Mouse (Mus musculus) kidney, adult 18-20 months (tissue): ENCODE data around the gene Slc35e1.
A peak's percentile ranks its signal among the peaks of the same experiment; 100 is the strongest.

Source experiments
- DNase-seq: peaks from one replicate; pipeline ENCODE4 v3.0.0; 2021

The Slc35e1 gene

DNA sequence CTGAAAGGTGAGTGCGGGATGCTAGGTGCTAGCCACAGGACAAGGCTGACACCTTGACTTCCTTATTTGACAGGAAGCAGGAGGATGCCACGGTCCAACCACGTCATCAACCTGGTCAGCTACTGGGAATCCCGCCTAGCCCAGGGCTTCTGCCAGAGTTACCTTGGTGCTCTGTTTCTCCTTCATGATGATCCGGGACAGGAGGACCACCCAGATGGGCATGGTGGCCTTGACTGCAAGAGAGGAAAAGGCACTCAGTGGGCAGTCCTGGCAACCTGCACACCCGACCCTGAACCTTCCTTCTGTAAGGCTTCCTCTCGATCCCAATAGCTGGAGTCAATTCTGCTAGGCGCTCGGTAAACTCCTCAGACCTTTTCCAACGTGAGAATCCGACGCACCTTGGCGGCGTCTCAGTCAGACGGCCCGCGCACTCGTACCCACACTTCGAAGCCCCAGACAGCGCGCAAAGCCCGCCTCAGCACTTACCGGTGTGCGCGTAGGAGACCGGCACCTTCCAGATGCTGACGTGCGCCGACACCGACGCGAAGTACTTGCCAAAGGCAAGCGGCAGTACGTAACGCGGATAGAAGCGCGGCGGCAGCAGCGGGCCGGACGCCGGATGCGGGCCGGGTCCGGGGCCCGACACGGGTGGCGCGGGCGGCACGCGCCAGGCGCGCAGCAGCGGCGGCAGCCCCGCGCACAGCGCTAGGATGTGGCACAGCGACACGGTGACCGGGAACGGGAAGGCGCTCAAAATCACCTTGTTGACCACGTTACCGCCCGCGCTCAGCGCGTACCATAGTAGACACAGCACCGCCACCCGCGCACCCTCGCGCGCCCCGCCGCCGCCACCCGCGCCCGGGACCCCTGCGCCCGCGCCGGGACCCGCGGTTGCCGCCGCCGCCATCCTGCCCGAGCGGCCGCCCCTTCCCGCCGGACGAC is at the start of gene Slc35e1:
Slc35e1 (minus strand) TSS at position 935 of the 942 bp plus-strand sequence.
- DNase-seq: peak; percentile 35

DNA sequence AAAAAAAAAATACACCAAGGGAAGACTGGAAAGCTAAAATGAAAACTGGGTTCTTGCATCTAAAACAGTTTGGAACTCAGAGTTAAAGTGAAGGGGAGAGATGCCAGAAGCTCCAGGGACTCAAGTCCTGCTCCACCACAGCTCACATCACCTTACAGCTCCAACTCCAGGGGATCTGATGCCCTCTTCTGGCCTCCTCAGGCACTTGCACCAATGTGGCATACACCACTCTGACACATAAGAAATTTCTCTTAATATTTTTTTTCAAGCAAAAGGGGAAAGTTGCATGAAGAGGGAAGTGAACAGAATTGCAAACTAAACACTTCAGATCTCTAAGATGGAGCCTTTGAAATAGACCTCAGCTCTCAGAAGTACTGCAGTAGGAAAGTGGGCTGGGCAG is 46.8 kb upstream of the Slc35e1 start:
- no peak for DNase-seq

DNA sequence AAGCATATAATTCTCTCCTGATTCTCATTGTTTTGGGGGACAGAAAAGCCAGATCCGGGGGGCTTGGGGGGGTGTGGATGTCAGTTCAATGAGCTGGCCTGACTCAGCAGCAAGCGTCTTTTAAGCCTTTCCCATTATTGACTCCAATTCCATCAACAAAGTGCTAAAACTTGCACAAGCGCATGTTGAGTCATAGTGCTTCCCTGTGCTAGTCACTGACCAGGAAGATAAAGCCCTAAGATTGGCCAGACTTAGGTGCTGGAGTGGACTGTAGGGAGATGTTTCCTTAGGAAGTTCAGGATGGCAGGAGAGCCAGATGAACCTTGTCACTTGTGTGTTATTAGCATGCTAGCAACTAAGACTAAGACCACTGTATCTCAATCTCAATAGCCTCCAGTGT is 42.5 kb upstream of the Slc35e1 start:
- DNase-seq: no peak

DNA sequence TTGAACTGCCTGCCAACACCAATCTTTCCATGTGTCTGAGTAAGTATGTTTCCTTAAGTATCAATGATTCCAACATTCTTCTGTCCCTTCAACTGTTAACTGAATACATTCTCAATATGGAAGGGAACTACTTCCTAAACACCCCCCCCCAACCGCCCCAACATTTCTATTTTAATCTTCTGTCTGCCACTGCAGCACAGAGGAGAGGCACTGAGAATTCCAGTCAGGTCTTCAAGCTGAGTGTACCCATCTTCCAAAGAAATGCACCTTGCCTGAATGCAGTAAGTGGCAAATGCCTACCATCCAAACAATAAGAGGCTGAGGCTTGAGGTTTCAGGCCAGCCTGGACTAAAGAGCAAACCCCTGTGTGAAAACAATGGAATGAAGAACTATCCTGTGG is 39.7 kb upstream of the Slc35e1 start:
- no peak for DNase-seq

DNA sequence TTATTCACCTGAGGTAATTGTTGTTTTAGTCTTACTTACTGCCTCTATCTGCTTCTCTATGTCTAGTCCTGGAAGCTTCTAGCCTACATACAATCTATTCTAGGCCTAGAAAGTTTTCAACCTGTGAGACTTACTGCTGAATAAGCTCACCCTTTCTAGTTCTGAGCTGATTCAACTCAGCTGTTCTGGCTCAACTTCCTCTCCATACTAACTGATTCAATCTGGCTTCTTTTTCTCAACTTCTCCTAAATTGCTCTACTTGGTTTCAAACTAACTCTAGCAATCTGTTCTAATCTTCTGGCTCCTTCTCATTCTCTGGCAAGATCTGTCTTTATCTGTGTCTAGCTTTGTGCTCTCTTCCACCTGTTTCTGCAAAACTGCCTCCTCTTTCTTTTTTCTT is 29.5 kb upstream of the Slc35e1 start:
- DNase-seq: no peak

DNA sequence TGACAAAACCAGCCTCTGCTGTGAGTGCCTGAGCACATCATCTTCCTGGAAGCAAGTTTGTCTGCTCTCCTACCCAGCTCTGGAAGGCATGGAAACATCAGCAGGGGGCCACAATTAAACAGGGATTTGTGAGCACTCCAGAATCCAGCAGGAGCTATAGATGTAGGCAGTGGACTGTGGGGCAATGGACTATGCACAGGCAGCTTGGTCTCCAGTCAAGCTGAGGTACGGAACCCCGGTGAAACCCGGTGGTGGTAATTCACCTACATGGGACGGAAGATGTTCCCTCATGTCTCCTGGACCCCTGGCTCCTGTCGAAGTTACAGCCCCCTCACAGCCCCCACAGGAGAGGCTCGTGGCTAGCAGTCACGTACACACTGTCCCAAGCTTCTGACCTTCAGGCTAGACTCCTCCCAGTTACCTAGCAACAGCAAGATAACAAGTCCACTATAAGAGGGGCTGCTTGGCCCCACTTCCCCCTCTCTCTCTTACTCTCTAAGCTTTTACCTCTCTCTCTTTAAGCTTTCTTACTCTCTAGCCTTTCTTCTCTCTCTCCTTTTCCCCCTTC is 25.1 kb upstream of the Slc35e1 start:
- DNase-seq: no peak

DNA sequence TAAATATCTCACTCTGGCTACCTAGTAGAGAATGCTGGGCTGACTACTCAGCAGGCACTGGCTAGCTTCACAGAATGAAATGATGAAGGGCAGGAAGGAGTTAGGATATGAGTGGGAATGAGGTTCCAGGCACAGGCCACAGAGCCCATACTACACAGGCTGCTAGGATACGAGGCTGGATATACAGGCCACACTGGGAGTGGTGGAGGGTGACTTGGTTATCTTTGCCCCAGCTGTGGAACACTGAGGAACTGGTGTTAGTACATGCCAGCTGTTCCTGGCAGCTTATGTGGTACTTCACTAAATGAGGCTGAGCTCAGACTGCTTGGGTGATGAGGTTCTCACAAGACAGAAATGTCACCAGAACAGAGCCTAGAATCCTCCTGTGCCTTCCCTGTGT is 20.7 kb upstream of the Slc35e1 start:
- DNase-seq: no peak

DNA sequence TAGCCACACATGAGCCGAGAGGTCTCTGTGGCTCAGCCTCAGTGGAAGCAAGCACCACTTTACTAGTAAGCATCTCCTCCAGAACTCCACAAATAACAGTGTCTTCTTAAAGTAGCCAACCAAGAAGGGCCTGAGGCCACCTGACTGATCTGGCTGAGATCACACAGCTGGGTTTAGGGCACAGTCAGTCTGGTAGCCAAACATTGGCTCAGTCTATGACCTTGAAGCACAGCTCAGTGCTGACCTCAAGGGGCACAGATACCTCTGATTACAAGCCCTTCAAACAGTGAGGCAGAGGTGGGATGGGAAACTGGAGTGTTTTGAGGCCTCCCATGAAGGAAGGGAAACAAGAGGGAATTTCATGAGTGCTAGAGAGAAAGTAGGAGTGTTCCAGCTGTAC is 20.2 kb upstream of the Slc35e1 start:
- DNase-seq: no peak

DNA sequence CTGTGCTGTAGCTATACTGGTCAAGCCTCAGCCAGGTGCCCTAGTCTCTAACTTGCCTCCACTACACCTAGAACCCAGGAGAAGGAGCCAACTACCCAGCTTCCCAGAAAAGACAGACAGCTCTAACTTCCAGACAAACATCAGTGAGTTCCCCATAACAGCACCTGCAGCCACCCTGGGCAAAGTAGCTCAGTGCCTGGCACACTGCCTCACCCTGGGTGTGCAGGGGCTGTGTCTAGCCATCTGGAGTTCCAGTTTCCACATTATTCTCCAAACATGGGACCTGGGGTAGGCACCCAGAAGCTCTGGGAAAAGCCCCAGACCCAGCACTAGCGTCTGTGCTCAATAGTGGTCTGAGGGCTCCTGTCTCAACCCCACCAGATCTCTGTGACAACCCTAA is 15.1 kb upstream of the Slc35e1 start:
- no peak for DNase-seq

DNA sequence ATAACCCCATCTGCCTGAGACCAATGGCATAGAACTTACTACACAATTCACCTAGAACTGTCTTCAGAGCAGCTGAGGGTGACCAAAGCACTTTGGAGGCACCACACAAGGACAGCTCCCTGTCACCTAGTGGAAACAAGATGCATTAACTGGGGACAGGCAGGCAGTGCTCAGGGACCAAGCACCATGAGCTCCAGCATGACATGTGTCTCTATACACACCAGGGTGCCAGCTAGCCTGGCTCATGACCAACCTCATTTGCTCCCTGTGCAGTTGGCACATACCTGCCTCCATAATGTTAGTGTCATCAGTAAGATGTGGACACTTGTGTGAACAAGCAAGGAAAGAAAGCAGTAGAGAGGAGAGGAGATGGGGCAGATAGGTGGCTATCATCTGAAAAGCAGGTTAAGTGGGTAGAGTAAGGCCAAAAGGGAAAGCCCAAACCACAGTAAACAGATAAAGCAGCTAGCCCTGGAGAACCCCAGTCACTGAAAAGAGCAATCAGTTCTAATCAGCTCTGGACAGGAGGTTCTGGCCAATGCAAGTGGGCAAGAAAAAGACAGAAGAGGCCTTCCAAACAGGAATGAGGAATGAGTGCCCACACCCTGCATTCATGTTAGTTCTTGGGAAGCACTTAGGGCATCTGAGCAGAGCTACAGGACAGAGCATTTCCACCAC is 12.4 kb upstream of the Slc35e1 start:
- no peak for DNase-seq

DNA sequence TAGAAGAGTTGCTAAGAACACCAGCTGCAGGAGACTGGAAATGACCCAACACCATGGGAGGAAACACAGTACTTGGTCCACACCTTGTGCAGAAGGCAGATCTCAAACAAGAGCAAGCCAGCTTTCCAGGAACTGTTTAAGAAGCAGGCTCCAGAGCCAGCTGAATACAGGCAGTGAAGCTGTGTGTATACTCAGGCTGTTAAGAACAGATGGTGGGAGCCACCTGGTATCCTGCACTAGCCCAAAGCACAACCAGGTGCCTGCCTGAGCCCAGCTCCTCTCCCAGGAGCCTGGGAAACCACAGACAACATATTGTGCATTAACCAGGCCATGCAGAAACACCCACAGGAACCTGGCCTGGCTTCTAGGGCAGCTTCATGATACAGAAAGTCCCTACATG is 11.7 kb upstream of the Slc35e1 start:
- DNase-seq: no peak

DNA sequence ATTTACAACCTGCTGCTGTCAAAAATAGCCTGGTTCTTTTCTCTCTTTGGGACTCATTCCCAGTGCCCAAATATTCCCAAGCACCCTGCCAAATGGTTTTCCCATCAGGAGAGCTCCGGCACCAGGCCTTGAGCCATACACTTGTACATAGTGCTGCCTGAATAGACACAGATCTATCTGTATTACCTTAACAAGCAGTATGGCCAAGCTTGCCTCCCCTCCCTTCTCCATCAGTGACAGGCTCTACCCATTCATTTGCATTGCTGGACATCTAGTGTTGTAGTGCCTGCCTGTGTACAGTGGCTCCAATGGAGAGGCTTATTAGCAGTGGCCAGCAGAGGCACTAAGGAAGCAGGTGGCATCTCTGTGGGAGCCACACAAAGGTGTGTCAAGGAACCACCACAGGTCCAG is 8.1 kb upstream of the Slc35e1 start:
- no peak for DNase-seq

DNA sequence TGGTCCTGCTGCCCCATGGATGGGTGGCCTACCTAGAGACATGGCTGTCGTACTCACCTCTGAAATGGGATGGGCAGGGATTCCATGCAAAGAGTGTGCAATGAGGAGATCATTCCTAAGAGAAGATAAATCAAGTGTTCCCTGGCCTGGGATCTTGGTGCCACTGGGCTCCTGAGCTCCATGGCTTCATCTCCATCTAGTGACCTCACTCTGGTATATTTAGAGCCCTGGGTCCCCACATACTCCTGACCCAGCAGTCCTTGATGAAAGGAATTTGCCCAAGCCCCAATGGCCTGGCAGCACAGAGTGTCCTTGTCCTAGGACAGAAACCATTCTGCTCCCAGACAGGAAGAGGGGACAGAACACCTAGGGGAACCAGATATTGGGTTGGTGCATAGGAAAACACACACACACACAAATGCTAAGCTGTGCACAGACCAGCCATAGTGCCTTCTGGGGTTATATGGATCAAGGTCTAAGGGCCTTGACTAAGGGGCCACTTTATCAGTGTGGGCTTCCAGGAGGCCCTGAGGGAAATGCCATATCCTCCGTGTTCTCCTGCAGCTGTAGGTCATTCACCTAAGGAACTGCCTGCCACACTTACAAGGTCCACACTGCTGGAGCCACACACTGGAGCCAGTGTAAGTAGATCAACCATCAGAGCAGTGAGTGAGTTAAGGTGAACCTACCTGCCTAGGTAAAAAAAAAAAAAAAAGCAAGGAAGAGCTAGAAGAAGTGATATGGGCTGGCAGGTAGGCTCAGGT is 7.3 kb upstream of the Slc35e1 start:
- DNase-seq: no peak

DNA sequence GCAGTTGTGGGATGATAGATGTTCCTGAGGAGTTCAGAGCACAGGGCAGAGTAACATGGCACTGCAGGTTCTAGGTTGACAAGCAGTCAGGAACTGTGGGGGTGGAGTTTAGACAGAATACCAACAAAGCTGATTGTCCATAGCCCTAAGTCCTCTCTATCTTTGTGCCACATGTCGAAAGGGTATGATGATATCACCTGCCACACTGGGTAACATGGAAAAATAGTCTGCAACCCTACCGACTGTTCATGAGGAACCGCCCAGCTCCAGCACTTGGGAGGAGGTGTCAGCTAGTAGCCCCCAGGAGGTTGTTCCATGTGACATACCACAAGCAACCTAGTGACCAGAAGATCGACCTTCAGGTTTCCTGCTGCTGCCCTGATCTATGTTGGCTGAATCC is 6.1 kb upstream of the Slc35e1 start:
- DNase-seq: no peak

DNA sequence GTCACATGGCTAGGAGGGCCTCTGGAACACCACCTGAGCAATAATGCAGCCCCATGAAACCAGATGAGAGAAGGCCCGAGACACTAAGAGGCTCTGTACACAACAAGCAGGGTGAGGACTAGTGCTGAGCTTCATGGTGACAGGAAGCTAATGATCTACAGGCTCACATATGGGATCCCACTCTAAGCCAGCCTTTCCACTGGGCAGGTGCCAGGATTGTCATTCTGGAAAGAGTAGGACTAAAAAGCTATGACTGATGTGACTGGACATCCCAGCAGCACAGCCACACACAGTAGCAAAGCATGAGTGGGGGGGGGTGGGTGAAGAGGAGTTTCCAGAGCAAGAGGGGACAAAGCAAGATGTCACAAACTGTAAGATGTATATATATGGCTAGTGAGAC is 5.5 kb upstream of the Slc35e1 start:
- DNase-seq: no peak

DNA sequence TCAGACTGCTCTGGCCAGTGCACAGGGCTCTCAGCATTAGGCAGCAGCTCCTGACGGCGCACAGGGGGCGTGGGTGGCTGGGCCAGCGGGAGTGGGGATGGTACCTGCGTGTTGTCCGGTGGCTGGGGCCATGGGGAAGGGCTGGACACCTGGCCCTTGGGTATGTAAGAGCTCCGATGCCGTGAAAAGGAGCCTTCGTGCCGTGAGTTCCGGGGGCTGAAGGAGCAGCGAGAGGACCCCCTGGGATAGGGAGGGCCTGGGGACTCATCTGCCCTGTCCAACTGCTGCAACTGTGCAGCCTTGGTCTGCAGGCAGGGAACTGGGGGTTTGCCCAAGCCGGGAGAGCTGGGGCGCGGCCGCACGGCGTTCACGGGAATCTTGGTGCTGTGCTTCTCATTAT is 3.8 kb upstream of the Slc35e1 start:
- DNase-seq: no peak

DNA sequence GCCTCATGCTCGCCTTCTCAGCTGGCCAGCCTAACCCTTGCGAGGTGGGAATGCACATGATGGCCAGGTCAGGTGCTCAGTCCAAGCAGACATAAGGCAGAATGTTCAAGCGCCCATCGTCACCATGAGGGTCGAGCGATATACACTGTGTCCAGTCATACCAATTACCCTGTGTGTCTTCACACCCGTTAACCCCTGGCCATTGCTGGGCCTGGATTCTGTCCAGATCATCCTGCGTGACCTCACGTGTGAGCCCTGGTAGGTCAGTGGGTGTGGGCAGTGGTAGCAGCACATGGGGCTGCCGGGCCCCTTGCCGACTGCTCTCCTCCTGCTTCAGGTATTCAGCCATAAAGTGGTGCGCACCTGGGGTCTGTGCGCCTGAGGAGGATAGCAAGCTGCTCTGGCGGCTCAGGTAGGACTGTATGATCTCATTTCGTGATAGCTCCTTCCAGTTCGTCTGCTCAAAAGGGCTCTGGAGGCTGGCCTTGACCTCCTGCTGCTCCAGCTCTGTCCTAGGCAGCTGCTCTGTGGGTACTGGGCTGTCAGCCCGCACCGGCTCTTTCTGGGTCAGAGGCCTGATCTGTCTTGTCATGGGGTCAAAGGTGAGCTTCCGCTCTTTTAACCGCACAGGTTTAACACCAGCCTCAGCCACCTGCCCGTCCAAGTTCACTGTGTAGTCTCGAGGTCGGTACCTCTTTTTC is 3.1 kb upstream of the Slc35e1 start:
- DNase-seq: peak; percentile 19

DNA sequence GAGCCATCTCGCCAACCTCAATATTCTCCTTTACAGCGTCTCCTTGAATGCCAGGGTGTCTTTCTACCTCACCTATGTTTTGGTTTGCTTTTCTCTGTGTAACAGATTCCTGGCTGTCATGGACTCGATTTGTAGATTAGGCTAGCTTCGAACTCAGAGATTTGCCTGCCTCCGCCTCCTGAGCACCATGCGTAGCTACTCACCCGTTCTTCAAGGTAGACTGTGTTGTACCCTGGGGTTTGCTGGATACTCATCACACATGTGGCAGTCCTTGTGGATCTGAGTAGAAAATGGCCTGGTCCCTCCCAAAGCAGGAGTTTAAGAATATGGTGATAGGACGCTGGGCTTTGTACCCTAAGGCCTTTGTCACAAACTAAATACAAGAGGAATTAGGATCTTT is 967 bp upstream of the Slc35e1 start:
- no peak for DNase-seq

DNA sequence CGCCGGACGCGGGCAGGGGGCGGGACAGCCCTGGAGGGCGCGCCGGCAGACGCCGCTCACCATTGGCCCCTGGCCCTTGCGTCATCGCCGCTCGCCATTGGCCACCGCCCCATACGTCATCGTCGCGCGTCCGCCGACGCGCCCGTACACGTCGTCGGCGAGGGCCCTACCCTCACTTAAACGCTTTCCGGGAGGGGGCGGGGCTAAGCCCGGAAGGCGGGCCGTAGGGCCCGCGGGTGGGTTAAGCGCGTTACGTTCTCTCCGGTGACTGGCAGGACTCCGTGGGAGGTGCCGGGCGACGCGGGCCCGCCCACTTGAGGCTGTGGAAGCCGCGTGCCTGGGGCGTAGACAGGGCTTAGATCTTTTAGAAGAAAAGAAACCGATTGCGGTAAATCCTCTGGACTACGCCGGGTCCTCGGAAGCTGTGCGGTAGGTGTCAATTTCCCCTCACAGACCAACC is 238 bp upstream of the Slc35e1 start:
- peak; percentile 99 for DNase-seq

DNA sequence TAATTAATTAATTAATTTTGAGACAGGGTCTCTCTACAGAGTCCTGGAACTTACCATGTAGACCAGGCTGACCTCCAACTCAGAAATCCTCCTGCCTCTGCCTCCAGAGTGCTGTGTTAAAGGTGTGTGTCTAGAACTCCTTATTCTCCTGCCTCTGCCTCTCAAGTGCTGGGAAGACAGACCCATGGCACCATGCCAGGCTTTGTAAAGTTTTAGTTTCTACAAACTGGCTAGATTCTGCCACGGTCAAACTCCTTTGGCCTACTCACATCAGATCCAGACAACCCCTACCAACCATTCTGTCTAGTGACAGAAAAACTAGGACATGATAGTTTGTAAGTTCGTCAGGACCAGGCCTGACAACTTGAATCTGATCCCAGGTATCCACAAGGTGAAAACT is 1.4 kb downstream of the Slc35e1 start:
- no peak for DNase-seq

DNA sequence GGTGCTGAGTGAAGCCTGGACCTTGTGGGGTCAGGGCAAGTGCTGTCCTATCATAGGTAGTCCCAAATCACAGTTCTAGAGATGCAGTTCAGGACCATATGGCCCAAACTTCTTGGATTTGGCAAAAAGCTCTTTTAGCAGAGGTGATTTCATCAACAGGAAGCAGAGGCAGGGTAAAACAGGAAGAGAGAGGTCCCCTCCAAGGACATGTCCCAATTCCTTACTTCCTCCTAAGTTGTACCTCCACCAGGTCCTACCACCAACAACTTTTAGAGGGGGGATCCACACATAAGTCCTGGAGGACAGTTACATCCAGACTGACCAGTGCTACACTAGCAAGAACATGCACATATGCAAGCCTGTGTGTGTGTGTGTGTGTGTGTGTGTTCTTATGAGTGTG is 5.4 kb downstream of the Slc35e1 start:
- DNase-seq: no peak

DNA sequence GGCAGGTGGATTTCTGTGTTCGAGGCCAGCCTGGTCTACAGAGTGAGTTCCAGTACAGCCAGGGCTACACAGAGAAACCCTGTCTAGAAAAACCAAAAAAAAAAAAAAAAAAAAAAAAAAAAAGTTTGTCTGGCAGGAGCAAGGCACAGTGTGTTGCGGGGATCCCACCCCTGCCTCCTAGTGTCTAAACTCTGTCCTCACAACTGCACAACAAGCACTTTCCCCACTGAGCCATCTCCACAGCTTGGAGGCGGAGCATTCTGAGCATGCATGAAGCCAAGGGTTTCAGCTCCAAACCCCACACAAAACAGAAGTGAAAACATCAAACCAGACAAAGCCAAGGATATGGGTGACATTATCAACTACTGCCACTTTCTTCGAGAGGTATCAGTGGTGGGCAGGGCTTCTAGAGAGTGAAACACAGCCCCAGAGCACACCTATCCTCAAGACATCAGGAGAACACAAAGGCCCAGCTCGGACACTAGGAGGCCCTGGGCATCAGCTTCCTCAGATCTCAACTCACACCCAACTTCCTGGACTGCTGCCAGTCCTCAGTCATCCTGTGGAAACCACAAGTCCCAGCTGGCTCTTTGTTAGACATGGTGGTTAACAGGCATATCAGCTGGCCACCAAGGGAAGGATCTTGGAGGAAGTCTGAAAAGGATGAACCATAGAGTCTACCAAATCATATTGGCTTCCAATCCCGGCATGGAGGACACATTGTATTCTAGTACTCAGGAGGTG is 6.8 kb downstream of the Slc35e1 start:
- DNase-seq: no peak
